Mouse (Mus musculus) adrenal gland, adult (tissue): Measurements from ENCODE around the gene Ssc5d.

Experiments used
- DNase-seq, 2 experiments: peaks; one replicate each; pipeline ENCODE4 v3.0.0; 2022 to 2023; ENCODE audit warnings: low spot score in 1 of 2; ENCODE audit not compliant: inconsistent age in 2 of 2

Ssc5d gene

DNA sequence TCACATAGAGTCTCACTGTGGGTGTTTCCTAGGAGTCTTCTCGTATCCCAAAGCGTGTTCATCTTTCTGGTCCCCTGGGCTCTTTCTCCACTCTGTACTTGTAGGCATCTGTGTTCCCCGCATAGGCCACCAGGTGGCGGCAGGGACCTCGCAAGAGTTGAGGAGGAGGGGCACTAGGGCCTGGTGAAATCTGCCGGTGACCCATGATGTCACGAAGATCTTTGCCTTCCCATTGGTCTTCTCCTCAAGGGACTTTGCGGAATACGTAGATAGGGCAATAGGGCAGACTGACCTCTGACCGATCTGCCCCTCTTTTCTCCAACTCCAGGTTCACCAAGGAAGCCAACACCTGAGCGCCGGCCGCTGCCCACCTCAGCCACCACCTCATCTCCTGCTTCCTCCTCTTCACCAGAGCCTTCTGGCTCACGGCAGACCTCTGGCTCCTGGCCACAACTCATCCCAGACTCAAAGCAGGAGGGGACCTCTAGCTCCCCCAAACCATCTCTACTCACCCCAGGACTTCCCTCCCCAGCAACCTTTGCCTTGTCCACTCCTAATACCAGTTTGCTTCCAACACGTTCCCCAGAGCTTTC is 17.7 kb downstream of the Ssc5d start:
- DNase-seq: peak; percentile 93 to 98

DNA sequence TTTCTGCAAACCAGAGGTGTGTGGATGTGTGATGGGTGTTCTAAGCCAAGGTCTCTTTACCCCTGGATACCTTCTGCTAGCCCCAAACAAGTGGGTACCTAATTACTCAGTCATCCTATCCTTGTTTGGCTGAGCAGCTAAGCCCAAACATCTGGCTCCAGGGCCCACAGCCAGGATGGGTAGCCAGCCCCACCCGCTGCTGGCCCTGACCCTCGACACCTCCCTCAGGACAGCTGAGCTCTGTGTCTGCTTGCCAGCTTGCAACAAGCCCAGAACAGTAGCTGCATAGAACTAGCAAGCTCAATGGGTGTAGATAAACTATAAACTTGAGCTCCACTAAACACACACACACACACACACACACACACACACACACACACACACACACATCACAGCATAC is 22.3 kb downstream of the Ssc5d start:
- DNase-seq: peak; percentile 72 to 85

DNA sequence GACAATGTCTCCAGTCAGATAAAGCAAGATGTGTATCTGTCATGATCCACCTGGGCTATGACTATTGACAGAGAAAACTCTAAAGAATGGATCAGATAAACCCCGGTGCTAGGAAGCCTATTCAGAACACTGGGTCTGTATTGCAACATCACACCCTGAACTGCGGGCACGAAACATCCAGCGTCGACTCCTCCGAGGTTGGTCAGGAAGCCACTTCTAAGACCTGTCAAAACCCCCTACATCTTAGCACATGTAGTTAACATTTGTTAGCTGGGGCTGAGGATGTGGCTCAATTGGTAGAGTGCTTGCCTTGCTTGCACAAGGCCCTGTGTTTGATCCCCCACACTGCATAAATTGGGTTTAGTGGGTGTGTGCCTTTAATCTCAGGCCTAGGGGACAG is 22.8 kb downstream of the Ssc5d start:
- DNase-seq: no peak

DNA sequence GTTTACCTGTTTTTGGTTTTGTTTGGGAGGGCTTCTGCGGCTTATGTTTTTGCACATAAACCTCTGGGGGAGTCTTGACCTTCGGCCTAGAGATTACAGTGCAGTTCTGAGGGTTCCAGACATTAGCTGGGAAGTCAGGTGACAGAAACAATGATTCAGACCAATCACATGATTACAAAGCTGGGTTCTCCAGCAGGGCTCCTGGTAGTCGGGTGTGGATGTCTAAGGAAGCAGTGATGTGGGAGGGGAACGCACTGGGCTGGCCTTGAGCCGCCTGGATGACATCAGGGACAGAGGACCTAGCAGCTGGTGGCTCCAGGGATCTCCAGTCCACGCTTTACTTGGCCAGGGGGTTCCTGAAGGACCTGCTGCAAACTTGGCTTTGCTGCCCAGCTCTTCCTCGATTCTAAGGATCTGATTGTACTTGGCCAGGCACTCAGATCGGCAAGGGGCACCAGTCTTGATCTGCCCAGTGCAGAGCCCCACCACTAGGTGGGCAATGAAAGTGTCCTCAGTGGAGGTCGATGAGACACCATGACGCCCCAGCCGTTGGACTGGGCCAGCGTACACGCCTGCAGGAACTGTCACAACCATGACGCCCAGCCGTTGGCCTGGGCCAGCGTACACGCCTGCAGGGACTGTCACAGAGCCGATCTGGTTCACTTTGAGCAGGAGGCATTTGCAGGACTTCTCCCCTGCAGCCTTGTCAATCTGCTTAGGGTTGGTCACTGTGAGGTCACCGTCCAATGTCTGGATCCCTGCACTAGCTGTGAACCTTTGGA is 25.2 kb downstream of the Ssc5d start:
- DNase-seq: peak; percentile 78 to 80

DNA sequence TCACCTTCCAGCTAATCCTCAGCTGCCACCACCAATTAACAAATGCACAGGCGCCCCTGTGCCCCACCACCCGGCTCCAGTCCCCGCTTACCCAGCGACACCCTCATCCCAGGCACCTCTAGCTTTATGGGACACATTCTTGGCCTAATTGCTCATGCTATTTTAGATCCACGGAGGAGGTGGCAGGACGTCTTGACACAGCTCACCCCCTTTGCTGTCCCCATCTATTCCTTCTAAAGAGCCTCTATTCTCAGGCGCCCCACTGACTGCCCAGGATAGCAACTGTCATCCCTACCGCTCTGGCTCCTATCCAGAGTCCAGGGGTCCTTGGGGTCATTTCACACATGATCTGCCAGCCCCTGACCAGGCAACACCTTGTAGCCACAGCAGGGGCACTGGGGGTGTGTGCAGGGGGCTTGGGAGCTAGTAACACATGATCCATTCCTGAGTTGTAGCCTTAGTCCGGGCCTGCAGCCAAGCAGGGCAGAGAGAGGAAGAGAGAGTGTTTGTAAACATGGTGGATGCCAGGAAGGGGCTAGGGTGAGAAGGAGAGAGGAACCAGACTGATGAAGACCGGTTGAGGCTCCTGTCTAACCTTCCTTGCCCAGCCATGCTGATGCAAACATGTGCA is 28.3 kb downstream of the Ssc5d start:
- DNase-seq: no peak

DNA sequence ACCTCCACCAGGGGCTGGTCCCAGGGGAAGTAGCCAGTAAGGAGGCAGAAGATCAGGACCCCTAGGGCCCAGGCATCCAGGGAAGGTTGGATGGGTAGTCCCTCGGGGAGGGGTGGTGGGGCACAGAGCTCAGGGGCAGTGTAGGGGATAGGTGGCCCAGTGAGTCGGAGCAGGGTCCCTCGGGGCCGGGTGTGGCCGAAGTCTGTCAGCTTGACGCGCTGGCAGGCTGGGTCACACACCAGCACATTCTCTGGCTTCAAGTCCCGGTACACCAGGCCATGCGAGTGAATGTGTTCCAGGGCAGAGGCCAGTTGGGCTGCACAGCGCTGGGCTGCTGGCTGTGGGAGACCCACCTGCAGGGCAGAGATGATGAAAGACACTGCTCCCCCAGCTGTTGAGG is 31.8 kb downstream of the Ssc5d start:
- DNase-seq: no peak

DNA sequence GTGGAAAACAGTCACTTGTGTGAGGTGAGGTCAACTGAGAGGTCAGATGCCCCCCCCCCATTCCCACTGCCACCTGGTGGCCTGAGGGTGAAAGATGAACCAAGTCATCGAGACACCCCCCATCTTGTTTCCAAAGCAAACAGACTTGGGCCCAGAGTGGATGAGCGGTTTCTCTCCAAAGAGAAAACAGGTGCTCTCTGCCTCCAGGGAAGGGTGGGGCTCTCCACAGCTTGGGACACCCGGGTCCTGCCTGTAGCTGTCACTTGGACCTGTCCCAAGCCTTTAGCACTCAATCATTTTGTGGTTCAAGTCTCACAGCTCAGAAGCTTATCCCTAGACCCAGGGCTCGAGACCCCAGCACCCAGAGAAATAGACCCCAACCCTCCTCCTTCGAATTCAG is 37.9 kb downstream of the Ssc5d start:
- DNase-seq: no peak

DNA sequence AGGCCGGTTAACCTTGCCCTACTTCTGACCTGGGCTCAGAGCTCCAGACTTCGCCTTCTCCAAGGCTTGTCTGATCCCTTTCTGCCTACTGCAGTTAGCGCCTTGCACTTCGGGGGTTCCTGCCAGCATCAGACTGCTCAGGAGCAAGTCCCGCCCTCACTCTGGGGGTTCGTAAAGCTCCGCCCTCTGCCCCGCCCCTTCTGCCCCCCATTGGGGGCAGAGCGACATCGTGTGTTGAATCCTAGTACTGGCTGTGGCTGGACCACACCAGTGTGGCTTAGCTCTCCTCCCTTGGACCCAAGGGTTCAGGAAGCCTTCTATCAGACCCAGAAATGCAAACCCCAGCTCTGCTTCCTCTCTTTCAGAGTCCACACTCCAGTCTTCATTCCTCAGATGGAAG is 38.7 kb downstream of the Ssc5d start, which contains the start of gene Sbk2:
Gene Sbk2 (minus strand): TSS at position 135 of the 400 bp plus-strand sequence.
- peak; percentile 88 to 95 for DNase-seq

DNA sequence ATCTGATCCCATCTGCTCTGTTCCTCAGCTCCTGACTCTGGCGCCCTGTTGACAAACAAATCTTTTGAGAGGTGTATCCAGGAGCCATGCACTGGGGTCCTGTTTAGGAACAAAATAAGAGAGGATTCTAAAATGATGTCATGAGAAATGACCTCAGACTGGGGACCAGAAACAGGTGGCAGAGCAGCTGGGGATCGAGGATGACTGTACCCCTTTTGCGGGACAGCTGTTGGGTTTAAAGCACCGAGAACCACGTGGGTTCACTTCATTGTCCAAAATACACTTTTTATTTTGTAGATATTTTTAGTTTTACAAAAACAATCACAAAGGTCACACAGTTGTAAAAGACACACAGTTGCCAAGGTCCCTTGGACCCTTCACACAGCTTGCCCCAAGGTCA is 39.4 kb downstream of the Ssc5d start:
- no peak for DNase-seq

DNA sequence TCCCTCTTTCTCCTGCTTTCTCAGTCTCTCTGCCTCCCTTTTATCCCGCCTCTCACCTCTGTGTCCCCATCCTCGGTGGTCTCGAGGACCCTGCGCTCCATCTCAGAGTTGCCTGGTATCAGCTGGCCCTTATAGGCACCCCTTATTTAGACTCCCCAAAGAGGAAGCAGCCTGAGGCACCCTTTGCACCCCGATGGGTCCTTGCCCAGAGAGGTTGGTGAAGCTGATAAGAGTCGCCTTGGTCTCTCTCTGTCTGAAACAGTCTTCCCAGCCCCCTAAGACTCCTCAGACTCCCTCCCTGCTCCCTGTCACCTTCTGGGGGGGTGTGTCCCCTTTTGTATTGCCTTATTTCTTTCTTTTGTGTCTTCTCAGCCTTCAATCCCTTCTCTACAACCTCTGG is 45.5 kb downstream of the Ssc5d start, which contains the start of gene Sbk3:
Gene Sbk3 (minus strand): TSS at position 101 of the 400 bp plus-strand sequence.
- no peak for DNase-seq

DNA sequence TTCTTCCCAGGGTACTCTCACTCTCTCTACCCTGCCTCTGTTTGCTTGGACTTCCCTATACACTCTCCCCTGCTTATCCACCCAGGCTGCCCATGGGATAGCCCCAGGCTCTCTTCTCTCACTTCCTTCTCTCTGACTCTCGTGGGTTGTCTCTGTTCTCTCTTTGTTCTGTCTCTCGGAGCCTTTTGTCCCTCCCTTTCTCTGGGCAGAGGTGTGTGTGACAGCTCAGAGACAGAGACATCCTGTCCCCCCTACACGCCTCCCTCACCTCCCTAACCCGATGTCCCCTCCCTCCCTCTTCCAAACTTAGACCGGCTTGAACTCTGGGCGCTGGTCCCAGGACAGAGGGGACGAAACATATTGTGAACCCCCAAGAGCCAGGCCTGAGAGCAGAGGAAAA is 46.1 kb downstream of the Ssc5d start:
- no peak for DNase-seq

DNA sequence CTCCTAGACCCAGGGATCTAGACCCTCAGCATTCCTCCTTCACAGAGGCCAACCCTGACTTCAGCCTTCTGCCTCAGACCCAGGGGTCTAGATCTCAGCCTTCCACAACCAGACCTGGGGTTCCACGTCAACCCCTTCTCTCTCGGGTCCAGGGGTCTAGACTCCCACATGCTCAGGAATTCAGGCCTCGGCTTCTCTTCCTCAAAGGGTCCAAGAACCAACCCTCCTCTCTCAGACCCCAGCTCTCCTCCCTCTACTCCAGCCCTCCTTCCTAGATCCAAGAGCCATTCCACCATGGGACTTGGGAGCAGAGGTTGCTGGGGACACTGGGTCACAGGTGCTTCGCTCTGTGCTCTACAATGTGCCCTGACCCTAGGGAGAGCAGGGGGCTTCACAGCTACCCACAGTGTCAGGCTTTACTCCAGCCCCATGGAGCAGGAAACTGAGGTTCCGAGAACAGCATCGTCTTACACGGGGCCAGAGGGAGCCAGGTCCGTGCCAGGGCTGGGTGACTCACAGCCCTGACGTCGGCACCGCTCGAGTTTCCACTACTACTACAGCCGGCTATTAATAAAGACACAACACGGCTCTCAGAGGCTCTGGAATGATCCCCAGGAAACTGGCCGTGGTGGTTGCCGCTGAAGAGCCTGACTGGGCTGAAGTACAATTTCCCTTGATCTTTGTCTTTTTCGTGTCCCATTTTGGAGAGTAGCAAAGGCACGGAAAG is 46.9 kb downstream of the Ssc5d start:
- DNase-seq: peak; percentile 87 to 92

DNA sequence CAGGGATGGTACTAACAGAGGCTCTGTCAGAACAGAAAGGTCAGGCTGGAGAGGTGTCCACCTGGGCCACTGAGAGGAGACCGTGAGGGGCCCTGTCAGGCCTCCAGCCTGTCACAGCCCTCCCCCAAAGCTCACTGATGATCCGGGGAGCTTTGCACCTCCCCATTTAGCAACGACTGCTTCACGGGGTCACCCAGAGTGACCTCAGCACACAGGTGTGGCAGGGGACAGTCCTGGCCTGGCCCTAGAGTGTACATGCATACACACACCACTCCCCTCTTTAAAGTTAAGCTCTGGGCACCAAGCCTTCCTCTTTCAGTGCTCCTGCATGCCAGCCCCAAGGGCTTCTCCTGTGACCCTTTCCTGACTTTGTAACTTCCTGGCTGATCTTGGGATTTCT is 49.9 kb downstream of the Ssc5d start:
- no peak for DNase-seq

DNA sequence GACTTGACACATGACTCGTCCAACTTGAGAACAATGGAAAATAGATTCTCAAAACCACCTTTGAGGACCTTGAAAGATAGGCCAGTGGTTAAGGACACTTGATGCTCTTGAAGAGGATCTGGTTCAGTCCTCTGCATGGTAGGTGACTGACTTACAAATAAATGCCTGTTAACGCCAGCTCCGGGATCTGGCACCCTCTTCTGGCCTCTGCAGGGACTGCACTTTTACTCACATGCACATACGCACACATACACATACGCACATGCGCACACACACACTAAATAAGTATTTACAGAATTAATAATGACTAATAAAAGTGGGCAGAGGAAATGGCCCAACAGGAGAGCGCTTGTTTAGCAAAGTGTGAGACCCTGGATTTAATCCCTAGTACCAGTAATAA is 51.2 kb downstream of the Ssc5d start:
- DNase-seq: no peak

DNA sequence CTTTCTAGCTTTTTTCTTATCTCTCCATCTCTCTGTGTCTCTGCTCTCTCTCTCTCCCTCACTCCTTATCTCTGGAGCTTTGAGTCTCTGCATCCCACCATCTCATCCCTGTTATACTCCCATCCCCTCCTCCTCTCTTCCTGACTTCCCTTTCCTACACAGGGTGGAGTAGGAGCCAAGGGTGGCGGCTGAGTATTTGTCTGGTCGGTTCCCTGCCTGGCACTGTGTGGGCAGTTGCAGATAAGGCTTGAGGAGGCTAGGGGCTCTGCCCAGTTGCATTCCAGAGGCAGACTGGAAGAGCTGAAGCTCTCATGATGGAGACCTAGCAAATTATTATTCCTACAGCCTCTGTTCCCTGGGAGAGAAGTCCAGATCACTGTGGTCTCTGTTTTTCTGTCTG is 62.7 kb downstream of the Ssc5d start:
- DNase-seq: no peak

DNA sequence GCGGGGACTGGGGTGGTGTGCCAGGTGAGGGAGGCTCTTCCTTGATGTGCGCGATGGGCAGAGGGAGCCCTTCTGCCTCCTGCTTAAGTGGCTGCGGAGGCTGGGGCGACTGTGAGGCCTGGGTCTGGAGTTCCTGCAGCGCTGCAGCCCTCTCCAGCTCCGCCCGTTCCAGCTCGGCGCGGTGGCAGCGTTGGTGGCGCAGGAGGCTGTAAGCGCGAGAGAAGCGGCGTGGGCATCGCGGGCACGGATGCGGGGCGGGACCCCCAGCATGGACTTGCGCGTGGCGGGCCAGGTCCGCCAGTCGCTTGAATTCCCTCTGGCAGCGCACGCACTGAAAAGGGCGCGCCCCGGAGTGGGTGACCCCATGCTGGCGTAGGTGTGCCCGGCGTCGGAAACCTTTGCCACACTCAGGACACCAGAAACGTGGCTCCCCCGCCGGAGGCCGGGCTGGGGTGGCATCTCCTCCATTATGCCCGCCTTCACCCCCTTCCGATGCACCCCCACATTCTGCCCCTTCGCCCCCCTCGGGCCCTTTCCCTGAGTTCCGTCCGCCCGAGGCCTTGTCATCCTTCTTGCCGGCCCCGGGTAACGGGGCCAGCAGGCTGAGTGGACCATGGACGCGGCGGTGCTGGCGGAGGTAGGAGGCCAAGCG is 67.9 kb downstream of the Ssc5d start:
- DNase-seq: no peak

DNA sequence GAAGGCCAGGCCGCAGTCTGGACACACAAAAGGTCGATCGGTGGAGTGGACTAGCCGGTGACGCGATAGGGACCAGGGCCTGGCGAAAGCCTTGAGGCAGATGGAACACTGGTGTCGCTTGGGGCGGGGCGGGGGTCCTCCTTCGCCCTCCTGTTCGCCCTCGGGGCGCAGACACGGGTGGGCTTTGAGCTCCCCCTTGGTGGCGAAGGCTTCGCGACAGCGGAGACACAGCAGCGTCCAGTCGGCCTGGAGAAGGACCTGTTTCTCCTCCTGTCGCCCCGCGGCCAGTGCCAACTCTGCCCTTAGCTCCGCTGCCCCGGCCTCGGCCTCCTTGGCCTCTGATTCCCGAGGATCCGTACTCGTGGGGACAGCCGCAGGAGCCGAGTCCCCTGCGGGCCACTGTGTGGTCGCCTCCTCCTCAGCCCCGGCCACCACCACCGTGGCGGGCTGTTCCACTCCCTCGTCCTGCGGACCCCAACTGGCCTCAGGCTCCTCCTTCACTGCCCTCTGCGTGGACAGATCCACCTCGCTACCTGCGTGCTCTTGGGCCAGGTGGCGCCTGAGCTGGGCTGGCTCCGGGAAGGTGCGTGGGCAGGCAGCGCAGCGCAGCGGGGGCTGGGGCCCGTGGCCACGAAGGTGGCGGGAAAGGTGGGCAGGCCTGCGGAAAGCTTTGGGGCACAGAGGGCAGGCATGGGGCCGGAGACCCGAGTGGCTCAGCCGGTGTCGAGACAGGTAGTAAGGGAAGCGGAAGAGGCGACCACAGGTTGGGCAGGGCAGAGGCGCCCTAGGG is 68.6 kb downstream of the Ssc5d start:
- DNase-seq: no peak
